In the genomic region with DNA sequence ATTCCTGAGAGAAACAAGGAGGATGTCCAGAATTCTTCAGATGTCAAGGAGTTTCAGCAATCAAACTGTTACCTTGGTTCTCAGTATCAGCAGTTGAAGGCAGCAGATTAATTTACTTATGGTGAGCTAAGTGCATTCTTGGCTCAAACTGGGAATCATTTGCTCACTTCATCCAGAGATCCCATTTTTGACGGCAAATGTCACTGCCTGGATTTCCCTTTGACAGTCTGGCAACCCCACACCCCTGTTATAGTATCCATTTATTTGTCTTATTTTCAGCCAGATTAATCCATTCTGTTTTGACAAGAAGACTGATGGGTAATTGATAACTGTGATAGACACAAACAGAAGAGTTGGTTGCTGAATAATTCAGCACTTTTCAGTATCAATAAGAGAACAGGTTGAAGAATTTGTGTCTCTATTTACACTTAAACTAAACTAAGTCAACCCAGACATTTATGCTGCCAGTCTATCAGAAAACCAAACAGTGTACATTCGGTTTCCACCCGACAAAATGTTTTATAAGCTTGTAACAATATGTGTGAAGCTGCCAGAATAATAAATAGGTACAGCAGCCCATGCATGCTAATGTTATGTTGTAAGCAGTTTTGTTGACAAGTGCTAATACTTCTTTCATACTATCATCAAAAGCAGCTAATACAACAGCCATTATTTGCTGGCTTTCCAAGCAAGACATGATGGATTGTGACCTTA, we compare ENCODE assay signal across 12 mouse cellular contexts.
"Had no signal": no experiment of that assay in that cellular context is flagged by ENCODE, and none has a peak within 500 bp of the region (broad histone marks: within the 10 kb centered on the region; RNA-seq: fewer than 3 reads in every experiment).

No protein-coding gene starts in this region.

- H3K9me3 ChIP-seq: limb, embryonic 15.5 days; liver, embryonic 12.5 days; megakaryocyte, embryonic 14.5 days had no signal

- H3K36me3 ChIP-seq: limb, embryonic 15.5 days; liver, embryonic 12.5 days had no signal

- DNase-seq: kidney, postnatal 25 days; lung, postnatal 10 days; right cerebral cortex, postnatal 25 days; thymus, postnatal 4 days had no signal

- H3K27me3 ChIP-seq: limb, embryonic 15.5 days; liver, embryonic 12.5 days; megakaryocyte, embryonic 14.5 days had no signal

- H3K4me2 ChIP-seq: limb, embryonic 15.5 days; liver, embryonic 12.5 days; lung, embryonic 14.5 days; midbrain, embryonic 11.5 days had no signal

- H3K4me1 ChIP-seq: limb, embryonic 15.5 days; liver, embryonic 12.5 days; megakaryocyte, embryonic 14.5 days had no signal

- H3K4me3 ChIP-seq: left cerebral cortex, adult 2 months; limb, embryonic 15.5 days; liver, embryonic 12.5 days; megakaryocyte, embryonic 14.5 days had no signal

- H3K27ac ChIP-seq: left cerebral cortex, adult 2 months; limb, embryonic 15.5 days; liver, embryonic 12.5 days; macrophage had no signal

- H3K9ac ChIP-seq: limb, embryonic 15.5 days; liver, embryonic 12.5 days; lung, embryonic 14.5 days had no signal

- ATAC-seq: liver, embryonic 12.5 days; midbrain, embryonic 16.5 days had no signal
